Mouse (Mus musculus): ENCODE results near the gene Trmt10c.
"Not testable (repeated sequence)": the region's sequence is repeated elsewhere in the genome, so short reads cannot be mapped to it uniquely, and the experiment has no call there.

Trmt10c gene

DNA sequence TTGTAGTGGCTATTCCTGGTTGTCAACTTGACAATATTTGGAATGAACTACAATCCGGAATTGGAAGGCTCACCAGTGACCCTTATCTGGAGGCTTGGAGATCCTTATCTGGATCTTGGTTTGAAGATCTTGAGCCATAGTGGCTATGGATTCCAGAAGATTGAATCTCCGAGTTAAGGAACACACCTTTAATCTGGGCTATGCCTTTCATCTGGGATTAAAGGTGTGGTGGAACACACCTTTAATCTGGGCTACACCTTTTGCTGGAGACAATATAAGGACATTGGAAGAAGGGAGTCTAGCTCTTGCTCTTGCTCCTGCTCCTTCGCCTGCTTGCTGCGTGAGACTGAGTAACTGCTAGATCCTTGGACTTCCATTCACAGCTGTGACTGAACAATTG, 10.4 kb upstream of the Trmt10c start, which contains the start of gene Senp7:
Gene Senp7, plus strand, starts transcription at position 301 of the 400 bp plus-strand sequence.
- DNase-seq (ENCODE audit: low read depth, low spot score): not testable (repeated sequence)

DNA sequence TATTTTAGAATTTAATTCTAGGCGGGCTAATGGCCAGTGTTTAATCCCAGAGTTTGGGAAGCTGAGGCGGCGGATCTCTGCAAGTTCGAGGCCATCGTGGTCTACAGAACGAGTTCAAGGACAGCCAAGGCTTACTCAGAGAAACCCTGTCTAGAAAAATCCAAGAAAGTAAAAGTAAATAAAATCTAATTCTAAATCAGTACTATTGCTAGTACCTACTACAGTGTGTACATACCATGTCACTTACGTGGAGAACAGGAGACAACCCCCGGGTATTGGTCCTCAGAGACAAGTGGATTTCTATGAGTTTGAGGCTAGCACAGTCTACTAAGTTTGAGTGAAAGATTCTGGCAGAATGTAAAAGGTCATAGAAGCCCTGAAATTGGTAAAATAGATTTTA, 471 bp upstream of the Trmt10c start:
- DNase-seq (ENCODE audit: low read depth, low spot score): no peak

DNA sequence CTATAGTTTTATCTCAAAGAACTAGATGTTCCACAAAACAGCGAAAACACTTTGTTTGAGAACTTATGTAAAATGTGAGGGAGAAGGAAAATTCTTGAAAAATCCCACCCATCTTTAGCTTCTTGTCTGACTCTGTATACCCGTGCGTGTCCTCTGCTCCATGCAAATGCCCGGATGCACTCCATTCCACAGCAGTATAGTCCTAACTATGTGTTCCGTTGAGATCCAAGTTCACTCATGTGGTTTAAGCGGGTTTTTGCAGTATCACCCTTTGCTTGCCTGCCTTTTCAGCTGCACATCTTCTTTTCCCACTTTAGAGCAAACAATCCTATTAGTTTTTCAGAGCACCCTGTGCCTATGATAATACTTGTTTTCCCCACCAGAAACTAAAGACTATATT, 1.1 kb downstream of the Trmt10c start:
- DNase-seq (ENCODE audit: low read depth, low spot score): no peak

DNA sequence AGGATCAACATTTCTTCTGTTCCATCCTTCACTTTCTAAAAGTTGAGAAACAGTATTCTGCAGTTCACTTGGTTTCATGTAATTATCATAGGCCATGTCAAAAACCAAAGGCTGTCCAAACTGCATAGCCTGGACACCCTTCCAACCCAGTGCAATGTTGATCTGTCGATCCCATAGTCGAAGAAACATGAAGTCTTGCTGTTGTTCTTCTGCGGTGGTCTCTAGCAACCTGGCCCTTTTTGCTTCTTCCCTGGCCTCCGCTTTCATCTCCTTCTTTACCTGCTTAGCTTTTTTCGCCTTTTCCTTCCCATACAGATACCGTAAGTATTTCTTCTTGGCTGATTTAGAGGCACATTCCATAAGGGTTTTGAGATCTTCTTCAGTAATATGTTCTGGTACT, 3.1 kb downstream of the Trmt10c start:
- no peak for DNase-seq (ENCODE audit: low read depth, low spot score)

DNA sequence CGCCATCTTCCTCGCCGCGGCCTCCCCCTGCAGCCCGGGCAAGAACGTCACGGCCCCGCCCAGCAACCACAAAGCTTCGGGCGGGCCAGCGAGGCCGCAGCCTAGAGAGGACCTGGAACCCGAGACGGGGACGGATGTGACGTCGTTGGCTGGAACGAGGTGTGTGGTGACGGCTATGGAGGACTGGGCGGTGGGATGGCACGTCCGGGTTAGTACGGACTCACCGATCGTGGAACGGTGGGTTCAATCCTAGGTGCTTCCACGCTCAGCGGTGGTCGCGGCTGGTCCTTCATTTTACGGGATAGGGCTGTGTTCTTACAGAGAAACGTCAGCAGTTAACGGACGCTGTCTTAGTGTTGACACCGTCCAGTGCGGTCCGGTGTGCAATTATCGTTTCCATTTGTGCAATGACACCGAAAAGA, 7.9 kb downstream of the Trmt10c start, which contains the start of gene Pcnp:
Gene Pcnp, minus strand, starts transcription at position 79 of the 422 bp plus-strand sequence.
- peak; percentile 98 for DNase-seq (ENCODE audit: low read depth, low spot score)

DNA sequence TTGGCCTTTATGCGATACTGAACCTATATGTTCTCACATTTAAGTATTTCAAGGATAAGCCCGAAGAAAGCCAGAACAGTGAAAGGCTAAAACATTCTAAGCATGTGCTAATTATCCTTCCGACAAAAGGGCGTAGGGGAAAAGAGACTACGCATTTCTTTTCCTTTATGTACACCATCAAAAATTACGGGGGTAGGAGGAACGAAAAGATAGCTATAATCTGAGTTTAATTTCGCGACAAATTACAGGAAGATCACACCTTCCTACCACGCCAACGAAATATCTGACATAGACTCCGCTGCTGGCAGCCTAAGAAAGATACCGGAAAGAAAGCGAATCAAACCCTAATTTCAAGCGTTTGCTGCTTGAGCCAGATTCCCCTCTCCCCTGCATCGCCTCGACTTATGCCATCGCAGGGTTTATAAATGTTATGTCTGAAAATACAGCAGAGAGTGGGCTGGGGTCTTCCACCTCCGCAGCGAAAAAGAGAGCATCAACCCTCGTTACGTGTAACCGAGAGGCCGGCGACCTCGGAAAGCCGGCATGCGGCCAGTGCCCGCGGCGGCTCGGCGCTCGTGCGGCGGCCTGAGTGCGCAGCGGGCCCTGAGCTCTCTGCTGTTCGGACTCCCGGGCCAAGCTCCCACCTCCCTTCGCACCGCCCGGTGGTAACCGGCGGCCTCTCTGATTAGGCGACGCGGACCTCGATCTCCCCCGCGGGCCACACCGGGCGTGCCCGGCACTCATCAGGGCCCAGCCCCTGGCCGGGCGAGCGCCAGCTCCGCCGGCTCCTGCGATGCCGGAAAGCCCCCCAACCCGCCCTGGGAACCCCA, 8.7 kb downstream of the Trmt10c start:
- DNase-seq (ENCODE audit: low read depth, low spot score): no peak

DNA sequence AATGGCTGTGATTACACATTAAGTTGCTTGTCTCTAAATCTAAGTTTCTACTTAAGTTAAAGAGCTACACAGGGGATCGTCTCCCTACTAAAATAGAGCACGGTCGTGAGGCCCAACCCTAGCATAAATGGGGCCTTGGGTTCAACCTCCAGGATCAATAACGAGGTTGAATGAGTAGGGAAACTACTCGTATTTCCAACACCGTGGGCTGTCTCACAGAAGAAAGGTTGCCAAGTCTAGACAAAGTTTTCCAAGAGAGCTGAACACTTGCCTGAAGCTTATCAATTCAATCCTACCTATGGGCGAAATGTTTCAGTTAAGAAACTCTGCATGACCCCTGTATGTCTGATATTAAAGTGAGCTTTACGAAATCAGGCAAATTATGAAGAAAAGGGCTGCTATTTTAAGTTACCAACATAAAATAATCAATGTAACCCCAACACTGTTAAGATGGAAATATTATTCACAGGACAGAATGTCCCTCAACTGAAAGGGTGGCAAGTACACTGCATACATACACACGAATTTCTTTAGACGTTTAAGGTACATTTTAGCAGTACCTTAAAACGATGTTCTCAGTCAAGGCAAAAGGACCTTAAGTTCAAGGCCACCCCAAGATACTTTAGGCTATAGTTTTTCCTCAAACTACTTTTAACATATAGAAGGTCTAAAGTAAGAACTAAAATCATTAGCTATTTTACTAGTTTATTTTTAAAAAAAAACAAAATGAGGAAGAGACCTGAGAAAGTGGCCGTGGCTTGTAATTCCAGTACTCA, 9.6 kb downstream of the Trmt10c start:
- no peak for DNase-seq (ENCODE audit: low read depth, low spot score)

DNA sequence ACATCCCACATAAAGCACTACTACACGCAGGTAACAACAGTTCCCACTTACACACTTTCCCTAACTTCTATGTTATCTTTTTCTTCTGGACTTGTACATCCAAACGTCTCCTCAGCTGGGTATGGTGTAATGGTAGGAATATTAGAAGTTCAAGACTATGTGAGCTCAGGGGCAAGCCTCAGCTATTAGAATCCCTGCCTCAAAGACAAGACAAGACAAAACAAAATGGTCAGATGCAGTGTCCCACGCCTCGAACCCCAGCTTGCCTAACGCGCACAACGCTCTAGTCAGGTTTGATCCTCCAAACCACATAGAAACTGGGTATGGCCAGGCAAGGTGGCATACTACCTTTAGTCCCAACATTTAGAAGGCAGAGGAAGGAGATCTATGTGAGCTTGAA, 18.0 kb downstream of the Trmt10c start:
- no peak for DNase-seq (ENCODE audit: low read depth, low spot score)

DNA sequence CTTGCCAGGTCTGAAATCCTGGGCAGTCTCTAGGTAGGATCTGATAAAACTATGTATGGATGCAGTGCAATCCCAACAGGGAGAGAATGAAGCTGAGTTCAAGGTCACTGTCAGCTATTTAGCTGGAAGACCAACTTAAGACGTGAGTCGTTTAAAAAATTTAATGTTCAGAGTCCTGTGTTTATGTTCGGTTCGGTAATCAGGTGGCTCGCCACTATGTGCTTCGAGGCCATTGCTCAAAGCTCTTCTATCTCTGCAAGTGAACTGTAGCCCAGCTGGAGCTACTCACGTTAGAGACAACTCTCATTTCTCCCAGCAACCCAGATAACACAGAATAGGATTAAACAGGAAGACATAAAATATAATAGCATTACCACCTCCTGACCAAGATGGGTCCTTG, 23.5 kb downstream of the Trmt10c start:
- DNase-seq (ENCODE audit: low read depth, low spot score): no peak

DNA sequence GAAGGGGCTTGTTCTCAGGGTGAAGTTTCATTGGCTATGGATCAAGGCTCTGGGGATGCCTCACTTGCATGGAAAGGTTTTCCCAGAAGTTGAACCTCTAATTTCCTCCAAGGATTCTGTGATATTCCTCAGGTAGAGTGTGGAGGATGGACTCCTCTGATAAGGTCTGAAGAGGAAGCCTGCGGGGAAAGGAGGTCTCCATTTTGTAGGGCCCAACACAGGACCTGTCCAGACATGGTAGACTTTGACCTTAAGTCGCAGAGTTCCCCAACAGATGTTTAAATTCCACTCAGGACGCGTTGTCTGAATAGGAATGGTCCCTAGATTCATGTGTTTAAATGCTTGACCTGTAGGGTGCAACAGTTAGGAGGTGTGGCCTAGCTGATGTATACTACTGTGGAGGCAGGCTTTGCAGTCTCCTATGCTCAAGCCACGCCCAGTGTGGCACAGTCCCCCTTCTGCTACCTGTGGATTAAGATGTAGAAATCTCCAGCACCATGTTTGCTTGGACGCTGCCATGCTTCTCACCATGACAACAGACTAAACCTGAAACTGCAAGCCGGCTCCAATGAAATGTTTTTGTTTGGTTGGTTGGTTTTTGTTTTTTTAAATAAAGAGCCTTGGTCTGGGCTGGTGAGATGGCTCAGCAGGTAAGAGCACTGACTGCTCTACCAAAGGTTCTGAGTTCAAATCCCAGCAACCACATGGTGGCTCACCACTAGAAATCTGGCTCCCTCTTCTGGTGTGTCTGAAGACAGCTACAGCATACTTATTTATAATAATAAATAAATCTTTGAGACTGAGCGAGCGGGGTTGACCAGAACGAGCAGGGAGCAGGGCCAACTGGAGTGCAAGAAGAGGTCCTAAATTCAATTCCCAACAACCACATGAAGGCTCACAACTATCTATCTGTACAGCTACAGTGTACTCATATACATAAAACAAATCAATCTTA, 24.6 kb downstream of the Trmt10c start:
- no peak for DNase-seq (ENCODE audit: low read depth, low spot score)

DNA sequence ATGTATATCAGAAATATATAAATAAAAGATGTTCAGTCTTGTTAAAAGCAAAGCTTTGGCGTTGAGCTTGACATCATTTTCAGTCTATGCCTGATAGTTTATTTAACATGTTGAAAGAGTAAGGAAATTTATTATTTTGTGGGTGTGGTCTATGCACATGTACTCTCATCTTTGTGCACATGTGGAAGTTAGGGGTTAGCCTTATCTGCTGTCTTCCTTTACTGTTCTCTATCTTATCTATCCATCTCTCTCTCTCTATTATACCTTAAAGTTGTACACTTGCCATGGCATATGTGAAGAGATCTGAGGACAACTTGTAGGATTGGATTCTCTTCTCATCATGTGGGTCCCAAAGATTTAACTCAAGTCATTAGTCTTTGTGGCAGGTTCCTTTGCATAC, 28.8 kb downstream of the Trmt10c start:
- DNase-seq (ENCODE audit: low read depth, low spot score): no peak

DNA sequence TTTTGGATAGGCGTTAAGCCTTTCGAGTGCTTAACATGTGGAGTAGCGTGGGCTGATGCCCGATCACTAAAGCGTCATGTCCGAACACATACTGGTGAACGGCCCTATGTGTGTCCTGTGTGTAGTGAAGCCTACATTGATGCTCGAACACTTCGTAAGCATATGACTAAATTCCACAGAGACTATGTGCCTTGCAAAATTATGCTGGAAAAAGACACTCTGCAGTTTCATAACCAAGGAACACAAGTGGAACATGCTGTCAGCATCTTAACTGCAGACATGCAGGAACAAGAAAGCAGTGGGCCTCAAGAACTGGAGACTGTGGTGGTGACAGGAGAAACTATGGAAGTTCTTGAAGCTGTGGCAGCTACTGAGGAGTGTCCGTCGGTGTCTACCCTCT, 30.8 kb downstream of the Trmt10c start:
- no peak for DNase-seq (ENCODE audit: low read depth, low spot score)

DNA sequence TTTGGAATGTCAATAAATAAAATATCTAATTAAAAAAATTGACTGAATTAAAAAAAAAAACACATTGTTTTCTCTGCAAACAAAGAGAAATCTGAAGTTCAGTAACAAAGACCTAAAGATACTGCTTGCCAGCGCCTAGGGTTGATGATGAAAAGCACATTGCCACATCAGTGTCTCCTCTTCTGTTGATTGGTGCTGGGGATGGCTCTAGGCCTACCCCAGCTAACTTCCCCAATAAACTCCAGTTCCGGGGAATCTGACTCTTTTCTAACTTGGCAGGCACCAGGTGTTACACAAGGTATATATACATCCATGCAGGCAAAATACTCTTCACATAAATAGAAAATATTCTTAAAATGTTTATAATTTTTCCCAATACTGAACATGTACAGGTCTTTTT, 43.4 kb downstream of the Trmt10c start:
- no peak for DNase-seq (ENCODE audit: low read depth, low spot score)

DNA sequence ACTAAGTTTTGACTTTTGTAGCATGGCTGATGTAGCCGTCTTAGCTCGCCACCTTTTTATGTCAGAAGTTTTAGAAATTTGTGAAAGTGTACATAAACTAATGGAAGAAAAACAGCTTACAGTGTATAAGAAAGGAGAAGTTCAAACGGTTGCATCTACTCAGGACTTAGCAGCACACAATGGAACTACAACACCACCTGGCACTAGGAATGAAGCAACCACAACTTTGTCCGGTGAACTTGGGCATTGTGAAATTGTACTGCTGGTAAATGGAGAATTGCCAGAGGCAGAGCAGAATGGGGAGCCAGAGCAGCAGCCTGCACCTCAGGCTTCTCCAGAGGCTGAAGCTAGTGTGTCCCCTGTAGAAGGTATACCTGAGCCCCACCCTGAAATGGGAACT, 47.3 kb downstream of the Trmt10c start:
- DNase-seq (ENCODE audit: low read depth, low spot score): no peak

DNA sequence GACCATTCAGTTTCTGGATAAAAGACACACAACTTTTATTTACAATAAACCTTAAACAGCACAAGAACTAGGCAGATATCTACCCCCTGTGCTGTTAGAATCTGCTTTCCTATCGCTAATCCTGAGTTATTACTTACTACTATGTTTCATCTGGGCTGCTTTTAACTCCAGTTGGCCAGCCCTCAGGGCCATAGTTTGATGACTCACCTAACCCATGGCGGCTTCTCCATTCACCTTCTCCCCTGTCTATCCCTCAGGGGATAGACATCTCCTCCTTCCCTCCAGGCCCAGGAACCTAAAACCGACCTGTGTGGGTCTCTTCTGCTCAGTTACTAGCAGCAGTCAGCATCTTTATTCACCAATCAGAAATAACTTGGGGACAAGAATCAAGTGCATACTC, 51.6 kb downstream of the Trmt10c start:
- DNase-seq (ENCODE audit: low read depth, low spot score): no peak
